Mouse (Mus musculus): ENCODE data around the gene Sema6d. TPM values are rescaled to one million over a fixed set of nuclear protein-coding genes. Genes with fewer than 3 reads are reported as not detected.

Sema6d gene
- total RNA-seq, 2 experiments from 2014 or later, result not detected

DNA sequence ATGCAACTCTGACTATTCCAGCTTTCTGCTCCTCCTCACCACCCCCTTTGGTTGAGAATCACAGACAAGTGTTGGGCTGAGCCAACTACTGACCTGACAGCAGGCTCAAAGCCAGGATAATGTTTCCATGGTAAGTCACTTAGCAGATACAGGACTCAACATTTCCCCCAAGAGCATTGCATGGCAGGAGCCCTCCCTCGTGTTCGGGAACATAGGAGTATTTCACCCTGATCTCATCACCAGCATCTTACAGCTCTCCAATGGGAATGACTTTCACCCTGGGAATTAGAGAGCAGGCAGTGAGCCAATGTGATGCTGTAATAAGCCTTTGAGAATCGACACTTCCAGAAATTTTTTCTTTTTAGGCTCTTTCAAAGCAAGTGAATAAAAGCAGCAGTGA lies 432.7 kb downstream of the Sema6d start:
- no peak for ATAC-seq (replicated peaks; ENCODE audit: low FRiP score, low TSS enrichment, poor library complexity, severe bottlenecking)

DNA sequence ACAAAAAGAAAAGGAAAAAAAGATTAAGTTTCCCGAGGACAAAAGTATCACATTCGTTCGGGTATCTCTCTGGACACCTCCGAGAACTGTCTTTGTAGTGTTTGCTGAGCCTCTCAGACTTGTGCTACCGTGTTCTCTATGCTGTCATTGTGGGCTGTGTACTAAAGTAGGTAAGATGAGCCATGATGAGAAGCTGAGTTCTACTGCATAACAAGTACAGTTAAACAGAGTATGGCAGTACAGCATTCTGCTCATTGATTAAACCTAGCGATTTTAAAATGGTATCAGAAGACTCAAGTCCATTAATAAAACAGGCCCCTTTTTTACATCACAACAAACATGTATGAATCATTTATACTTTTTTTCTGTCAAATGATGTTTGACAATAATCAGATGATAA lies 433.9 kb downstream of the Sema6d start:
- no peak for ATAC-seq (replicated peaks; ENCODE audit: low FRiP score, low TSS enrichment, poor library complexity, severe bottlenecking)

DNA sequence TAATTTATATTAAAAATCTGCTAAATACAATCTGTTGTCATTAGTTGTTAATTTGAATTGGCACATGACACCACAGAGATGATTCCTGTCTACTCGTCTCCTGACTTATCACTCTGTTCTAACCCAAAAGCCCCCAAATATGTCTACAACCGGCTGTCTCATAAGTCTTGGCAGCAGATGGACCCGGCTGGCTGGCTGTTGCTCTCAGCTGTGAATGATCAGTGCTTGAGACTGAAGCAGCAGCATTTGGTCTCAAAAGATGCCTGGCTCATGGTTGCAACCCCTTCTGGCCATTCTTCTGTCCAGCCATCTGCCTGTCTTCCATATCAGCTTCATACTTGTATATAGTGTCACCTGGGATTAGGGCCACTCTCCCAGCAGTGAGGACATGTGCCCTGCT lies 434.4 kb downstream of the Sema6d start:
- ATAC-seq (replicated peaks; ENCODE audit: low FRiP score, low TSS enrichment, poor library complexity, severe bottlenecking), result no peak

DNA sequence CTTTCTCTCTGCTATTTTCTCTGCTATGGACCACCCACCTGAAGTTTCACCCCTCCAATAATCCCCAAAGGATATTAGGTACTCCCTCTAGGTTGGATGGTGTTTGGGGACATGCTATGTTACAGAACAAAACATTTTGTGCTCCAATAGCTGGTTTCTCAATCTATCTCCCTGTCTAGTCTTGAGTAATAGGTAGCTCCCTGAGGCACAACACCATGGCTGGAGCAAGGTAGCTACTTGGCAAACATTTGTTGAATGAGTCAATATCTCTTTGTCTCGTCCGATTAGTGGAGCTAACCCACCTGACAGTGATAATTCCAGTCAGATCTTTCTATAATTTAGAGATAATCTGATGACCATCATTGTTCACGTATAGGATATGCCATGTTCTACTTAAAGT lies 437.9 kb downstream of the Sema6d start:
- no peak for ATAC-seq (replicated peaks; ENCODE audit: low FRiP score, low TSS enrichment, poor library complexity, severe bottlenecking)

DNA sequence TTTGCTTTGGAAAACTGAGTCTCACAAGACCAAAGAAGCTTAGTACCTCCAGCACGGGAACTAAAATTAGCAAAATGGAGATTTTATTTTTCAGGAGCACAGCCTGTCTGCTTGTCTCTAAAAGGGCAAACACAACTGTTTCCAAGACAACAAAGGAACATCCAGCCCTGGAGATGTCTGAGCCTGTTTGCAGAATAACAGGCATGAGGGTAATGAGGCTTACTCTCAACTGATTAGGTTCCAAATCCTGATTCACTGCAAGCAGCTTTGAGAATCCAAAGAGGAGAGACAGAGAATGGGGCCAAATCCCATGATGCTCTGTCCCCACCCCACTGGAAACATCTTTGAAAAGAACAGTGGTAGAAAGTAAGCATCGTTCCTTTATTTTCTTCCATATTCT lies 440.7 kb downstream of the Sema6d start:
- ATAC-seq (replicated peaks; ENCODE audit: low FRiP score, low TSS enrichment, poor library complexity, severe bottlenecking), result no peak

DNA sequence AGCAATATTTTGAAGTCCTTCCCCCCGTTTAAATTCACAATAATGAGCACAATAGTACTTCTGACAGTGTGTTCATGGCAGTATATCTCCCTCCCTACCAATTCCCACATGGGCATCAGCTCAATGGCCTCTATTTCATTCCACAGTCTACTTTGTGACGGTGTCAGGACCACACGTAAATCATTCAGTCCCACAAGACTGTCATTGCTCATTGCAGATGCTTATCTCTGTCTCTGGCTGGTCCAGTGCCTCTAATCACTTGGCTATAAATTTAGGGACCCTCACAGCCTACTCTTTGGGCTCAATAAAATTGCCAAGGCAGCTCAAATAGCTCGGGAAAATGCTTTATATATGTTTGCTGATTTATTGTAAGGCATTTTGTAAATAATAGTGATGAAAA lies 441.3 kb downstream of the Sema6d start:
- ATAC-seq (replicated peaks; ENCODE audit: low FRiP score, low TSS enrichment, poor library complexity, severe bottlenecking), result no peak

DNA sequence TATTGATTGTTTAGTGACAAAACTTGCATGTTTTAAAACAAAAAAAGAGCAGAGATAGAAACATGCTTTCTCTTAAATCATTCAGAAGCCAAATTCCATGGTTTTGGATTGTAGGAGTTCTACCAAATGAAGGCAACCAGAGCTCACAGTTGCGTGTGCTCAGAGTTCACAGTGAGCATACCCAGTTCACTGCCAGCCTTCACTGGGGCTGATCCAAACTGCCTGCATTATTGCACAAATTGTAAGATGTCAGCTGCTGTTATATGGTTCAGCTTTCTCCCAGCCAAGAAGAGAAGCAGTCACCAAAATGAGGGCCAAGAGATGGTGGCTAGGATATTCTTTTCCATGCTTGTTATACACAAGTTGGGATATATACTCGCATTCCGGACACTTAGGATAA lies 443.1 kb downstream of the Sema6d start:
- ATAC-seq (replicated peaks; ENCODE audit: low FRiP score, low TSS enrichment, poor library complexity, severe bottlenecking), result no peak

DNA sequence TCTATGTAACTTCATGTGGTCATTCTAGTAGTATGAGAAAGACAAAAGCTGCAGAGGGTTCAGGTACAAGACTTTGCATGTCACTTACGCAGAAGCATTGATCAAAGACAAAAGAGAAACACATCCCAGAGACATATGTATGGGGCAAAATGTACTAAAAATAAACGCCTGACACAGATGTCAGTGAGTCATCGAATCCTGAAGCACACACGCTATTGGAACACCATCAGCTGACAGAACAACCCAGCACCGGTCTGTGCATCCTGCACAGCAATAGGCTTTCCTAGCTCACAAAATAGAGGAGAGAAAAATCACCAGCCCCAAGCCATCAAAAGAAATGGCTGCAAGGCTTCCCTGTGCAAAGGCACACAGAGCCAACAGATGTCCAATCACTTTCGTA lies 443.8 kb downstream of the Sema6d start:
- no peak for ATAC-seq (replicated peaks; ENCODE audit: low FRiP score, low TSS enrichment, poor library complexity, severe bottlenecking)

DNA sequence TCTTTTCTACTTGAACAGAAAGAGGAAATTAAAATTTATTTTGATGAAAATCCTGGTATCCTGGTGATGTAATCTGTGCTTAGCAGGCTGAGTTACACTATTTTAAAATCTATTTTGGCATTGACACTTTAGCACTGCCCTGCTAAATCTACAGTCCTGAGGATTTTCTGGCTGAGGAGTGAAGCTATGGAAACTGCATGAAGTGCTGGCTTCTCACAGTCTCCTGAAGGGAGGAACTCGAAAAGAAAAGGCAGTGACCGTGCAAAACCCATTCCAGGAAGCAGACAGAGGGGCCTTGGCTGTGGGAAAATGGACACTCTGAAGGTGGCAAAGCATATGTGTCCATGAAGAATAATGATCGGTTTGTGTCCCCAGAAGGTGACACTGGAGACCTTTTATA lies 460.5 kb downstream of the Sema6d start:
- no peak for ATAC-seq (replicated peaks; ENCODE audit: low FRiP score, low TSS enrichment, poor library complexity, severe bottlenecking)

DNA sequence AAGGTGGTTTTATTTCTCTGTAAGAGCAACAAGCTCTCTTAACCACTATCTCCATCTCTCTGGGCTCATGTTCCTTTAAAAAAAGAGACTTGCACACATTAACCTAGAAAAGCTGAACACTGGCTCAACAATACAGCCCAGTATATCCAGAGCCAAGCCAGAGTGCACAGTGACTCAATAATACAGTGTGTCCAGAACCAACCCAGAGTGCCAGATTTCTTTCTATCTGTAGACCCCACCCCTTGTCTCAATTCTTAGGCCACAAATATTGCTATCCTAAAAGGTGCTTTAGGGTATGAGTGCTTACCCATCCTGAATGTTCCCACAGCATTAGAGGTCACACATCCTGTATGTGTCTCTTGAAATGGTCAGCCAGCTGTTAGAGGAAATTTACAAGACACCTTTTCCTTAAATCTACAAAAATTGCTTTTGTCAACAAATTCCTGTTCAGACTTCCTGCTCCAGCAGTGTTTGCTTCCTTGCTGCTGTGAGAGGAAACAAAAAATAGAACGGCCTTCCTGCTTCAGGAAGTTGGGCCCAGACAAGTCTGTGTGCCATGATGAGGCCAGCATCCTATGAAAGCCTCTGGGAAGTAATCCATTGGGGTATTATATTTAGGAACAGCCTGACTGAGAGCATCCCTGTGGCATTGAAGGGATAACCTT lies 465.1 kb downstream of the Sema6d start:
- no peak for ATAC-seq (replicated peaks; ENCODE audit: low FRiP score, low TSS enrichment, poor library complexity, severe bottlenecking)

DNA sequence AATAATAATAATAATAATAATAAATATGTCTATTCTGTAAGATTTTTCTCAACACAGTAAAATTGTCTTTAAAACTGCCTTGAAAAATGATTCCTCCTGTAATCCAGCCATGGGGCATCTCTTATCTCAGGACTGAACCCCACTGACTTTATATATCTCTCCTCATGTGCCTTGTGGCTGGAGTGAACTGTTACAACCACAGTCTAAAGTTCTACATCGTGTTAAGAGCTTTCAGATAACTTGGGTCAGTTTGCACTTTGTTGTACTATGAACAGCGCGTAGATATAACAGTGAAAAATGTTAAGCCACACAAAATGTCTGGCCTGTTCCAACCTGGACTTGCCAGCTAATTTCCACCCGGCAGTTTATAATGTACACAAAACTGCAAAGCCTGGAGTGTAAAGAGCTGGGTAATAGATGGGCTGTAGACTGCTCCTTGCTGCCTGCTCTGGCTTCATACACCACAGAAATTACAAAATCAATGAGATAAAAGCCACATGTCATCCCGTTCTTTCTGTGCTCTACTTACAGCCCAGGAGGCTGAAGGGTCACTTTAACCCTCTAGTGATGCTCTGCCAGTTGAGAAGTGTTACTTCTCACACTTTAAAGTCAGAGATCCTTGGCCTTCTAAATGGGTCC lies 467.2 kb downstream of the Sema6d start:
- no peak for ATAC-seq (replicated peaks; ENCODE audit: low FRiP score, low TSS enrichment, poor library complexity, severe bottlenecking)

DNA sequence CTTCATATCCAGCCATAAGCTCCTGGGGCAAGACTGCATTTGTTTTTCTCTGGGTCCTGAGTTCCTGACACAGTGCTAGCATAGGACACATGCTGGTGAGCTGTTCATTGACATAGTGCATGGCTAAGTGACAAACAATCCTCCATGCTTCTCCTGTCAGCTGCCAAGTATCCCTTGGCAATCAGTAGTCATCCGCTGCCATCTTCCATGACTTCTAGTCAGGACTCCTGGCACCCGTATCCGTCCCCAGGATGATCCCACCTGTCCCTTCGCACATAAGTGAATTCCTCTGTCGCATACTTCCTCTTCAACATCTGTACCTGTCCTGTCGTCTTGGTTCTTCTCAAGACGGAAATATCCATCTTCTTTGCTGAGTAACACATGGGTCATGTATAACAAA lies 468.3 kb downstream of the Sema6d start:
- no peak for ATAC-seq (replicated peaks; ENCODE audit: low FRiP score, low TSS enrichment, poor library complexity, severe bottlenecking)

DNA sequence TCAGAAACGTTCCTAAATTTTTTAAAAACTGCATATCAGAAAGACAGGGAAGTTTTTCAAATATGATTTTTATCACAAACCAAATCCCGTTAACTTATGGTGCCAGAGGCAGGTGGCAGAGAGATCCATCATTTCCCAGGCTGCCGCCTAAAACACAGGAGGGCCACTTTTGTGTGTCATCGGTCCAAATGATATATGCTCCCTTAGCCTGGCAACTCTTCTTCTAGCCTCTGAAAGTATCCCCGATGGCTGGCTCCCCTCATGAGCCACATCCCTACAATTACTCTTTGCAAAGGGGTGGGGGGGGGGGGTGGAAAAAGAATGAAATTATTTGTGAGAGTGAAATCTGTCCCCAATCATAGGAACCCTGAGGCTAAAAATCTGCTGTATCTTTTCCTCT lies 471.9 kb downstream of the Sema6d start:
- ATAC-seq (replicated peaks; ENCODE audit: low FRiP score, low TSS enrichment, poor library complexity, severe bottlenecking), result no peak

DNA sequence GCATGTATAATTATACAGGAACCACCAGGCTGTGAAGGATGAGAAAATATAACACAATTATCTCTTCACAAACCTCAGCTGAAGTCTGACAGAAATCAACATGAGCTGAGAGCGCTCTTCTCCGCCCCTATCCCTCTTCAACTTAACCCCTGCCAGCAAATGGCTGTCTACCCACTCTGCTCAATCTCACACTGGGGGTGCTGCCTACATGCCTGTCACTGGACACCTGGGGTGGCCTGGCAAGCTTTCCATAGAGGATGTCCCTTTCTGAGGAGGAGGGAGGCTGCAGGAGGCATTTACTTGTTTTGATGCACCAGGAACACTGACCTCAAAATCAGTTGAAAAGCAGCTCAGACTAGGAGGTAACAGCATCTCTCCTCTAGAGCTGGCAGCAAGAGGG lies 472.3 kb downstream of the Sema6d start:
- ATAC-seq (replicated peaks; ENCODE audit: low FRiP score, low TSS enrichment, poor library complexity, severe bottlenecking), result no peak

DNA sequence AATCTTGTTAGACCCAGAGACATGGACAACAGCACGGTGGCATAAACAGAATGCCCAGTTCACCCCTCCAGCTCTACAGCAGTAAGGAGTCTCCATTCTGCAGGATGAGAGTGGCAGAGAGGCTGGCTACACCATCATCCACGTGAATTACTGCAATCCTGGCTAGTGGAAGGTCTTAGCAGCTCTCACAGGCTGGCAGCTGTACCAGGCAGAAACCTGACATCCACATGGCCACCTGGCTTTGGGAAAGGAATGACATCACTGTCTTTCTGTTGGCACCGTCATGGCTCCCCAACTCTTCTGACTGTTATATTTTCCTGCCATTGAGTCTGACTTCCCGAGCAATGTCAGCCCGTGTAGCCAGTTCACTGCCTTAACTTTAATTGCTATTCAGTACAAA lies 474.0 kb downstream of the Sema6d start:
- ATAC-seq (replicated peaks; ENCODE audit: low FRiP score, low TSS enrichment, poor library complexity, severe bottlenecking), result no peak

DNA sequence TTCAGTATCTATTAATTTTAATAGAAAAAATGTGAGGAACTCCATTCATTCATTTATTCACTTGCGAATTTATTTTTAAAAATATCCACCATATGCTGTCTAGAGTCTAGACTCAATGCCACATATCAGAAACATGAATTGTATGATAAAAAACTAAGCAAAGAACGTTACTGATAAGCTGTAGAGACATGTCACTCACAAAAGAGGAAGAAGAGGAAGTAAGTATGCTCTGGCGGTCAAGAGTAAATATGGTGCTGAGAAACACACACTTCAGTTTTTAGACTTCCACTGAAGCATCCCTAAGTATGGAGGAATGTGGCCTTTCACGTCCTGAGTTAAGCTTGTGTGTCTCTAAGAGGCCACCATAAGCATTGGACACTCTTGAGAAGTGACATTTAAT lies 484.0 kb downstream of the Sema6d start:
- no peak for ATAC-seq (replicated peaks; ENCODE audit: low FRiP score, low TSS enrichment, poor library complexity, severe bottlenecking)

DNA sequence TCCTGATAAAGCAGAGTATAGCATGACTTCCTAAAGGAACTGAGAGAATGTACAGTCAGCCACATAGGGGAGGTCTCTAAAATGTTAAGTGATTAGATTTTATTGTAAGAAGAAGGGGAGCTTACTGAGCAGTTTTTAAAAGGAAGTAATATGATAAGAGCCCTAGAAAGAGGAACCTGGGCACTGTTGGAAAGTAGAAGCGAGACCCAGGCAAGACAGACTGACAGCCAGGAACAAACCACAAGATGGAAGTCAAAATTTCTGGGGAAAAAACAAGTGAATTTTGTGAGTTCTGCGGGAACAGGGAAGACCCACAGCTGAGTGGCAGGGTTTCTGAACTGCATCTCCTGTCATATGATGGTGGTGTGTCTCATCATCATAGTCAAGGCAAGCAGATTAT lies 486.3 kb downstream of the Sema6d start:
- ATAC-seq (replicated peaks; ENCODE audit: low FRiP score, low TSS enrichment, poor library complexity, severe bottlenecking), result no peak

DNA sequence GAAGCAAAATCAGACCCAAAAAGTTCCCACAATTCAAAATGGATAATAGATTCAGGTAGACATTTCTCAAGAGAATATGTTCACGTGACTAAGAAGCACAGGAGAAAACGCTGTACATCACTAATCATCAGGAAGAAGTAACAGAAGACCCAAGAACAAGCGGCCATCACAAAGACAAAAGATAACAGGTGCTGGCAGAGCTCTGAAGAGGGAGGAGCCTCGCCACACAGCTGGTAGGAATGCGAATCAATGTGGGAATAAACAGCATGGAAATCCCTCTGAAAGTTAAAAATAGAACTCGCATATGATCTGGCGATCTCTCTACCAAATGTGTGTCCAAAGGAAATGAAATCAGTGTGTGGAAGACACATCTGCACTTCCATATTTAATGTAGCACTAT lies 493.8 kb downstream of the Sema6d start:
- ATAC-seq (replicated peaks; ENCODE audit: low FRiP score, low TSS enrichment, poor library complexity, severe bottlenecking), result no peak

DNA sequence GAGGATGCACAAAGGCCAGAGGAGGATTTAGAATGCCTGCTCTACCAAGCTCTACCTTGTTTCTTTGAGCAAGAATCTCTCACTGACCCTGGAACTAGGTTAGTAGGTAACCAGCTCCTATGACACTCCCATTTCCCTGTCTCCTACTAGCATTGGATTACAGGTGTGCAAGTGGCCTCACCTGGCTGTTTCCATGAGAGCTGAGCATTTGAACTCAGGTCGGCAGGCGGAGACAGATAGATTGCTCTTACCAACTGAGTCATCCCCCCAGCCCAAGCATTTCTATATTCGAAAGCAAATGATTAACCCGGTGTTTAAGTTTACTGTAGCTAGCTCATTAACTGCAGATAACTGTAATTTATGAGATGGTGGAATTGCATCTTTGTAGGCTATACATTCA lies 503.0 kb downstream of the Sema6d start:
- ATAC-seq (replicated peaks; ENCODE audit: low FRiP score, low TSS enrichment, poor library complexity, severe bottlenecking), result no peak

DNA sequence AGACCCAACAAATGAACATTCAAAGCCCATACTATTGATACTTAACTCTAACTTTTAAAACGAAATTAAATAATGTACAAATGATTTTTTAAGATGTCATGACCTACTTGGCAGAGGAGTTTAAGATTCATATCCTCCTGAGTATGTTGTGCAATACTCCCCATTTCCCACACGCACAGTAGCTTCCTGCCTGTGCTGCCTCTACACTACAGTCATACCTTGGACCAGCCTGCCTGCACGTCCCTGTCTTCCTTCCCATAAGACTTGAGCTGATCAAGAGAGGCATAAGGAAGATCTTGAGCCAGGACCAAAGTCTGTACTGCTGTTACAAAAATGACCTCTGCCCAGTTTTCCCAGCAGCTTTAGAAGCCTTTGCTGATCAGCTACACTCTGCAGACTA lies 509.2 kb downstream of the Sema6d start:
- no peak for ATAC-seq (replicated peaks; ENCODE audit: low FRiP score, low TSS enrichment, poor library complexity, severe bottlenecking)

DNA sequence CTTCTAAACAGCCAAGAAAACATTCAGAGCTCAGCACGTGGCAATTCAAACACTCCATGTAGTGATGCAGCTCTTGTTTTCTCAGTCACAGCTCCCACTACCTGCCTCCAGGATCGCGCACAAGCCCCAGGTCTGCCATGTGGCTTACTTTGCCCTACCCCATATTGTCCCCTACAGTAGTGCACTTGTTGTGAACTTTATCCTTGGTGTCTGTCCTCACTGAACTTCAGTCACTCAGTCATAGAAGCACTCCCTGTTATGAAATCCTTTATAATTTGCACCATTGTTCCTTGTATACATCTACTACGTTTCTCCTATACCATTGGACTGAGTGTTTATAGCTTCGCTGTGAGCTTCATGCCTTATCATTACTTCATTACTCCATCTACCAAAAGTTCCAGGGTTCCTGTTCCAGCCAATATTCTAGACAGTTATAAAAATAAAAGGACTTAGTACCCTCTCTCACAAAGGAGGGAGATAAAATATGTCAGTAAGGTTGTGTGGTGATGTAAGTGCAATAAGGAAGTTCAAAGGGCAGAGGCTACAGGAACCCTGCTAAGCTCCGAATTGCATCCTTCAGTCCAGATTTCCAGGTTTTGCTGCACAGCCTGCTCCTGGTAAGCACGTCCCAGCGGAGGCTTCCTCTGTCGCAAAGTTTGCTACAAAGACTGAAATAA lies 512.1 kb downstream of the Sema6d start:
- no peak for ATAC-seq (replicated peaks; ENCODE audit: low FRiP score, low TSS enrichment, poor library complexity, severe bottlenecking)

Data from megakaryocyte-erythroid progenitor cell, adult 5-6 weeks (primary cell).